Comparison of ENCODE assay signal across 19 mouse cellular contexts in the genomic region with DNA sequence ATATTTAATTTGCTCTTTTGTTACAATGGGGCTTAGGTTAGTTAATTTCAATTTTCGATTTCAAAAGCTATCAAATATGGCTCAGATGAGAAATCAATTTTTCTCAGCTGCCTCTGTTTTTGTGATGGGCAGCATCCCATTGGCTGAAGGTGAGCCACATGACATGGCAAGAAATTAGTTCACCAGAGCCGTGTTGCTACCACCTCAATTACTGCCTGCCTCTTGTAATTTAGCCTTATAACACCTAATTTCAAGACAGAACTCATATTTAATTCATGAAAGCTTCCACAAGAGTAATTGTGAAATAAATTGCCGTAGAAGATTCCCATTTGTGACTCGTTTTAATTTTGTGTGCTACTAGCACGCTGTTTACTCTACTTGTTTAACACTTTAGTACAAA.
DNase-seq lines count a peak whose midpoint lies in the region; ATAC-seq and TF ChIP-seq lines count a peak whose summit lies in the region.
"Had no signal": no experiment of that assay in that cellular context is flagged by ENCODE, and none has a peak within 500 bp of the region (broad histone marks: within the 10 kb centered on the region; RNA-seq: fewer than 3 reads in every experiment).

No protein-coding gene starts in this region.

- H3K36me3 ChIP-seq in forebrain, embryonic 13.5 days (ENCODE audit: poor library complexity, severe bottlenecking): no peaks in the 10 kb centered on the region
- no peaks in the 10 kb centered on the region for H3K36me3 ChIP-seq in hindbrain, embryonic 14.5 days (replicated peaks; ENCODE audit: control insufficient read depth, insufficient read depth)
- no peaks in the 10 kb centered on the region for H3K36me3 ChIP-seq in midbrain, embryonic 15.5 days (replicated peaks)
- H3K36me3 ChIP-seq: embryonic facial prominence, embryonic 15.5 days; heart, embryonic 13.5 days; kidney, embryonic 15.5 days; liver, embryonic 15.5 days had no signal

- peak; percentile 76 for ATAC-seq in forebrain, embryonic 13.5 days
- 0 out of 2 replicates have a peak, but pooled peaks have one; percentile 48 for ATAC-seq in hindbrain, embryonic 14.5 days (ENCODE audit: low FRiP score)
- ATAC-seq in midbrain, embryonic 15.5 days (replicated peaks): peak; percentile 84
- no peak for ATAC-seq in granulocyte monocyte progenitor cell, adult 5-6 weeks (replicated peaks; ENCODE audit: poor library complexity, severe bottlenecking)

- DNase-seq in brain, embryonic 14.5 days (ENCODE audit: low read depth): peak; percentile 89
- peak; percentile 61 for DNase-seq in hindbrain, embryonic 14.5 days (ENCODE audit: low spot score)
- DNase-seq in kidney, adult 11 months: no peak
- DNase-seq in layer of hippocampus, adult 18-20 months (ENCODE audit: low spot score in 2 of 2): no peak
- DNase-seq in gastrocnemius, adult 8-10 months (ENCODE audit: low spot score in 2 of 2): no peak
- DNase-seq: adrenal gland, postnatal 14 days; cerebellum, adult 11 months; cerebellum, postnatal 25 days; gastrocnemius, adult 2 months; heart, adult 11 months had no signal

- no peak for TF ChIP-seq CTCF in brain, embryonic 14.5 days (IDR thresholded peaks at IDR 0.05; ENCODE audit: borderline replicate concordance, extremely low read depth, insufficient read depth, insufficient read length)

- H3K9ac ChIP-seq in forebrain, embryonic 13.5 days: no peak overlapping the region
- H3K9ac ChIP-seq in hindbrain, embryonic 14.5 days: no peak overlapping the region
- no peak overlapping the region for H3K9ac ChIP-seq in midbrain, embryonic 15.5 days
- H3K9ac ChIP-seq: embryonic facial prominence, embryonic 15.5 days; heart, embryonic 13.5 days; kidney, embryonic 15.5 days; liver, embryonic 15.5 days had no signal

- no peaks in the 10 kb centered on the region for H3K9me3 ChIP-seq in forebrain, embryonic 13.5 days (replicated peaks)
- H3K9me3 ChIP-seq in hindbrain, embryonic 14.5 days (ENCODE audit: control insufficient read depth, low read length): no peaks in the 10 kb centered on the region
- H3K9me3 ChIP-seq in midbrain, embryonic 15.5 days: no peaks in the 10 kb centered on the region
- H3K9me3 ChIP-seq: embryonic facial prominence, embryonic 15.5 days; heart, embryonic 13.5 days; kidney, embryonic 15.5 days; liver, embryonic 15.5 days had no signal

- H3K4me3 ChIP-seq in forebrain, embryonic 13.5 days: no peak overlapping the region
- H3K4me3 ChIP-seq in hindbrain, embryonic 14.5 days (replicated peaks; ENCODE audit: low read length): no peak overlapping the region
- H3K4me3 ChIP-seq in midbrain, embryonic 15.5 days: no peak overlapping the region
- H3K4me3 ChIP-seq: embryonic facial prominence, embryonic 15.5 days; gastrocnemius, adult 2 months; heart, embryonic 13.5 days; kidney, embryonic 15.5 days; liver, embryonic 15.5 days had no signal

- peaks cover 29% of the 10 kb centered on the region for H3K4me1 ChIP-seq in forebrain, embryonic 13.5 days
- H3K4me1 ChIP-seq in hindbrain, embryonic 14.5 days (replicated peaks; ENCODE audit: control insufficient read depth, insufficient read depth, low read length): peaks cover 18% of the 10 kb centered on the region
- H3K4me1 ChIP-seq in midbrain, embryonic 15.5 days: peaks cover 12% of the 10 kb centered on the region; the same call in 1 of the 2 replicates
- H3K4me1 ChIP-seq: embryonic facial prominence, embryonic 15.5 days; heart, embryonic 13.5 days; liver, embryonic 15.5 days had no signal

- H3K27me3 ChIP-seq in forebrain, embryonic 13.5 days: peaks cover 14% of the 10 kb centered on the region
- H3K27me3 ChIP-seq in hindbrain, embryonic 14.5 days (ENCODE audit: control insufficient read depth, insufficient read depth, low read length): peaks cover 14% of the 10 kb centered on the region
- peaks cover 7% of the 10 kb centered on the region for H3K27me3 ChIP-seq in midbrain, embryonic 15.5 days (replicated peaks)
- H3K27me3 ChIP-seq: CH12.LX; embryonic facial prominence, embryonic 15.5 days; heart, embryonic 13.5 days; liver, embryonic 15.5 days had no signal

- no peak for TF ChIP-seq POLR2A in brain, embryonic 14.5 days (IDR thresholded peaks at IDR 0.05; ENCODE audit: borderline replicate concordance, extremely low read depth, insufficient read depth, insufficient read length, poor library complexity, severe bottlenecking)

- peak overlapping the region; percentile 11; the same call in 1 of the 2 replicates for H3K4me2 ChIP-seq in forebrain, embryonic 13.5 days
- H3K4me2 ChIP-seq in hindbrain, embryonic 14.5 days (replicated peaks): peak overlapping the region; percentile 21; the same call in 1 of the 2 replicates
- H3K4me2 ChIP-seq in midbrain, embryonic 15.5 days: peak overlapping the region; percentile 30
- H3K4me2 ChIP-seq: embryonic facial prominence, embryonic 15.5 days; heart, embryonic 13.5 days; kidney, embryonic 15.5 days; liver, embryonic 15.5 days had no signal

- H3K27ac ChIP-seq in forebrain, embryonic 13.5 days: peak overlapping the region; percentile 84
- peak overlapping the region; percentile 11 for H3K27ac ChIP-seq in hindbrain, embryonic 14.5 days
- H3K27ac ChIP-seq in midbrain, embryonic 15.5 days: peak overlapping the region; percentile 44; the same call in 1 of the 2 replicates
- H3K27ac ChIP-seq: embryonic facial prominence, embryonic 15.5 days; gastrocnemius, adult 2 months; heart, embryonic 13.5 days; kidney, embryonic 15.5 days; liver, embryonic 15.5 days; macrophage had no signal

- 21% methylated on average over 5 of the region's 5 CpGs for WGBS in forebrain, embryonic 13.5 days
- 29% methylated on average over 5 of the region's 5 CpGs for whole genome bisulfite sequencing in hindbrain, embryonic 14.5 days
- 40% methylated on average over 5 of the region's 5 CpGs for WGBS in midbrain, embryonic 15.5 days

Comparison
In these comparisons a context has a peak if more than half of its experiments do, and no peak if none do; other contexts are left out.
1. DNase-seq: peak in brain, embryonic 14.5 days (single experiment) and hindbrain, embryonic 14.5 days (single experiment); none in kidney, adult 11 months (single experiment), layer of hippocampus, adult 18-20 months (0 of 2) and gastrocnemius, adult 8-10 months (0 of 2).
2. H3K27ac ChIP-seq: peak in every context shown above with its lines; median percentile 84 in forebrain, embryonic 13.5 days; 44 in midbrain, embryonic 15.5 days; 11 in hindbrain, embryonic 14.5 days.
3. Peak in every context shown above with its lines, with median percentiles within 50 percentile points of each other: H3K4me2 ChIP-seq.